Mouse (Mus musculus): Measurements from ENCODE around the gene Hcn3.

GRCm38 (mm10) chr3:89100811-89101210, 59.2 kb downstream of the Hcn3 start, which contains the start of gene Gm43738:
- TF ChIP-seq POLR2A (IDR thresholded peaks at IDR 0.05; ENCODE audit: insufficient read length, low read depth) (no peak), MAX (IDR thresholded peaks at IDR 0.05; ENCODE audit: low read depth) (no peak), TCF3 (IDR thresholded peaks at IDR 0.05; ENCODE audit: insufficient read length, low read depth) (no peak), USF1 (IDR thresholded peaks at IDR 0.05; ENCODE audit: low read depth) (no peak)
